Mouse (Mus musculus) monocyte, adult 5-6 weeks (primary cell): ENCODE measurements around the gene Atf1. TPM values are rescaled to one million over a fixed set of nuclear protein-coding genes. Genes with fewer than 3 reads are reported as not detected.

Experiments used
- ATAC-seq: fragments of 153-309, 156-312 bp; replicated peaks from 2 replicates; pipeline ENCODE4 v1.8.0; 2017; ENCODE audit warnings: mild to moderate bottlenecking; ENCODE audit not compliant: low TSS enrichment, insufficient number of reproducible peaks, severe bottlenecking, poor library complexity, low FRiP score
- total RNA-seq: library from RNA; stranded (forward); fragments of 200-1000, 200-491, 200-594 nt; gene quantifications from 3 replicates; pipeline ENCODE4 v1.2.3, GENCODE M21; 2017

The Atf1 gene
- total RNA-seq, 1 experiment from 2014 or later, result 81.7 TPM

- ATAC-seq, result no peak
These were observed 17.6 kb upstream of the Atf1 start for GRCm38 (mm10) chr15:100210013-100210412.

DNA sequence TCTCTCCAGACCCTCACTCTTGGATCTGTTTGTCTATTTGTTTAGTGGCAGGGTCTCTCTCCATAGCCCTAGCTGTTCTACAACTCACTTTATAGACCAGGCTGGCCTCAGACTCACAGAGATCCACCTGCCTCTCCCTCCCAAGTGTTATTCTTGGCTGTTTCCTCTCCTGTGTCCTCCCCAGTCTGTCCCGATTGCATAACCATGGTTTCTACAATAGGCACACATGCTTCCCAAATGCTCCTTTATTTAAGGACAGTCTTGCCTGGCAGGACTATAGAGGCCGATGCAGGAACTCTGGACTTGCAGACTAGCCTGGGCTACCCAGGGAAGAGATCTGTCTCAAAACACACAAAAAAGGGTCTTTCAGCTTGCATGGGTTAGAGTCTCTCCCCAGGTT lies 14.3 kb upstream of the Atf1 start:
- ATAC-seq, result no peak

GRCm38 (mm10) chr15:100215092-100215491 lies 12.5 kb upstream of the Atf1 start:
- no peak; the same call in 1 of the 2 replicates for ATAC-seq

DNA sequence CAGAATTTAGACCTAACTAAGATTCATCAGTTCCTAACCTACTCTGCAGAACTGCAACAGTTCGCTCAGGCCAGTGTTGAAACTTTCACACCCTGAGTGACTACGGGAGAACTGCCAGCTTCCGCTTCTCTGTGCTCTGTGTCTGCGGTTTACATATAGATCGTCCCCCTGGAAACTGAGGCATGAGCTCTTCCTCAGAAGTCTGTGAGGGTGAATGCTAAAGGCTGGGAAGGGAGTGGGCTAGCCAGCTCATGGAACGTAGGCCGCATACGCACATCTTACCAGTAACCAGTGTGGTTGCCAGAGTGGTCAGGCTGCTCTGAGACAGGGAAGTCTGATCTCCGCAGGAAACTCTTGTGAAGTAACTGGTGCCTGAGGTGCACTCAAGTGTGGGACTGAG lies 11.4 kb upstream of the Atf1 start:
- peak; percentile 41 for ATAC-seq

DNA sequence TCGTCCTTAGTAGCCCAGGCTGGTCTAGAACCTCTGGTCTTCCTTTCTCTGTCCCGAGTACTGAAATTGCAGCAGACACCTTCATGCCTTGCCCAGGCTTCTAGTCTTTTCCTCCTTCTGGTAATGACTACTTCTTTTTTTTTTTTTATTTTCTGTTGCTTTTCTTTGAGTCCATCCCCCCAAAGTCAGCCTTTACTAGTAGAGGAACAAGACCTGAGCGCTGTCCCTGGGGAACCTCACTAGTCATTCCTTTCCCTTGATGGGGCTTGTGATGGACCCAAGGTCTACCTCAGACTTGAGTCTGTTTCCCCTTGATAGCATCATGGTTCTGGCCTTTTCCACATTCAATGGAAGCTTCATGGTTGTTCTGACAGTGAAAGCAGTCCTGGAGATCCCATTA lies 9.6 kb upstream of the Atf1 start:
- ATAC-seq, result no peak

DNA sequence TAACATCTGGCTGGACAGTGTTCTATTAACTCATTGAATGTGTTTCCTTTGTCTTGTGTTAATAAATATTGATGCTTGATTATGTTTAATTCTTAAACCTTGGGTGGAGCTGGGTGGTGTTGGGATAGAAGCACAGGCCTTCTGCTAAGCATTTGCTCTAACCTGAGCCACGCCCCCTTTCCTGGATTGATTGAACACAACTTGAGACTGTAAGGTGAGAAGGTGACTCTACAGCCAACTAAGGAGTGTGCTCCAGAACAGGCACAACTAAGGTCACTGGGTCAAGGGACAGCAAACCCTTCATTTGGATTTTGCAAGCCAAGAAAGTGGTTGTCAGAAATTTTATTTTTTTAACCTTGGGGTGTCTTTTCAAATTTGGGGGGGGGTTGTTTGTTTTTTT lies 8.2 kb upstream of the Atf1 start:
- no peak for ATAC-seq

DNA sequence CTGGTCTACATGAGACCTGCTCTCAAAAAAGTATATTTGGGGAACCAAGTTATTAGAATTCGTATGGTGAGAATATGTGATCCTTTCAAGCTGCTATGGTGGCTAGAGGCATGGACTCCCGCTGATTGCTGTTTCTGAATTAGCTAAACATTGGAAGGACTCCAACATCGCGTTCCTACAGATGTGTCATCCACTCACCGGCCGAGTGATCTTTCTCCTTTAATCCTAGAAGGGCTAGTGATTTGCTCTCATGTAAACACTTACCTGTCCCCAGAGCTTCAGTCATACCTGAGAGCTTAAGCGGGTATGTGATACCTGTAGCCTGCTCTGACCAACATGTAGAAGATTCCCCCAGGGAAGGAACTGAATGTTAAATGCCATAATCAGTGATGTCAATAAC lies 6.7 kb upstream of the Atf1 start:
- no peak for ATAC-seq

DNA sequence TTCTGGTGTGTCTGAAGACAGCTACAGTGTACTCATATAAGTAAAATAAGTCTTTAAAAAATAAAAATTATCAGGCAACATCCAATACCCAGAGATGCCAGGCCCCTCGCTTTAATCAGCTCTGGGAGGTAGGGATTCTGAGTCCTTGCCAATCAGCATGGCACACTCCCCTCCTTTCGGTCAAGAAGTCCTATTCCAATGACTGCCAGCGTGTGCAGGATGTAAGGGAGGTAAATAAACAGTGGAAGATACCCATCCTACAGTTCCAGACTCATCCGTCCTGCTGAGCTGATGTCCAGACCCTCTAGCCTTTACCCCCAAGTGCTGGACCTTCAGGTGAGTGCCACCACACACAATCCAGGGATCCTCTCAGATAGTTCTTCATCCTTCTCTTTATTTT lies 2.2 kb upstream of the Atf1 start:
- ATAC-seq, result no peak

DNA sequence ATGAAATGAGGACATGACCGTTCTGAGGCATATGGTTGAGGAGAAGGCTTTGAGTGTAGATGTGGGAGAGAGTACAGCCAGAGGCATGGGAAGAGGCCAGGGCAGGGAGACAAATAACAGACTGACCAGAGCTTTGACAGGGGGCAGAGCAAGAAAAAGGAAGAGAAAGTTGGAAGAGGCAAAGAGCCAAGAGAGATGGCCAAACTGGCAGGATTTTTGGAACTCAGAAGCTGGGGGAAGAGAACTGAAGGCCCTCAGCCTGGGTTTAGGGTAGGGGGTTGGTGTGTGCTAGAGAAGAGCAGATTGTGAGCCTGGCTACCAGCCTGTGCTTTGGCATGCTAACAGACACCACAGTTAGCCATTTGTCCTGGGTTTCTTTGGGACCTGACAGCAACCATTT lies 1.7 kb upstream of the Atf1 start:
- no peak for ATAC-seq

DNA sequence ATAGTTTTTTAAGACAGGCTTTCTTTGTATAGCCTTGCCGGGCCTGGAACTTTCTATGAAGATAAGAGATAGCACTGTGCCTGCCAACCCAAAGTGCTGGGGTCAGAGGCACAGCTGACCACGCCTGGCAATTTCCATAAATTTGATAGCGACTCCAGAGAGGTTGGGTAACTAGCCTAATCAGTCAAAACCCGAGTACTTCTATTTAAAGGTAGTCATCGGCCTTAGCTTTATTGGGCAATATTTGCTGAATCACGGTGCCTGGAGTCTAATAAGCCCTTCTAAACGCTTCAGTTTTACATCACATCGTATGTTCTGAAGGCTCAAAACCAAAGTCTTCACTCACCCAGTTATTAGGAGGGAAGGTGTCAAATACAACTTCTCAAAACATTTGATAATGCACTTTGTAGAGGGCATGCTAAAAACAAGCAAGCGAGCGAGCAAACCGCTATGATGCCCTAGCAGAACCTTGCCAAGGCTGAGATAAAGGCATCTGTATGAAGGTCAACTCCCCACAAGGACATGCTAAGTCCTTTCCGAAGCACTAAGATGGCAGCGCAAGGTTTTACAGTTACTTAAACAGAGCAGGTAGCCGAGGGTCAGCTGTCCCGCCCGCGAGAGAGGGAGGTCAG lies 472 bp upstream of the Atf1 start:
- ATAC-seq, result 0 out of 2 replicates have a peak, but pooled peaks have one; percentile 15

DNA sequence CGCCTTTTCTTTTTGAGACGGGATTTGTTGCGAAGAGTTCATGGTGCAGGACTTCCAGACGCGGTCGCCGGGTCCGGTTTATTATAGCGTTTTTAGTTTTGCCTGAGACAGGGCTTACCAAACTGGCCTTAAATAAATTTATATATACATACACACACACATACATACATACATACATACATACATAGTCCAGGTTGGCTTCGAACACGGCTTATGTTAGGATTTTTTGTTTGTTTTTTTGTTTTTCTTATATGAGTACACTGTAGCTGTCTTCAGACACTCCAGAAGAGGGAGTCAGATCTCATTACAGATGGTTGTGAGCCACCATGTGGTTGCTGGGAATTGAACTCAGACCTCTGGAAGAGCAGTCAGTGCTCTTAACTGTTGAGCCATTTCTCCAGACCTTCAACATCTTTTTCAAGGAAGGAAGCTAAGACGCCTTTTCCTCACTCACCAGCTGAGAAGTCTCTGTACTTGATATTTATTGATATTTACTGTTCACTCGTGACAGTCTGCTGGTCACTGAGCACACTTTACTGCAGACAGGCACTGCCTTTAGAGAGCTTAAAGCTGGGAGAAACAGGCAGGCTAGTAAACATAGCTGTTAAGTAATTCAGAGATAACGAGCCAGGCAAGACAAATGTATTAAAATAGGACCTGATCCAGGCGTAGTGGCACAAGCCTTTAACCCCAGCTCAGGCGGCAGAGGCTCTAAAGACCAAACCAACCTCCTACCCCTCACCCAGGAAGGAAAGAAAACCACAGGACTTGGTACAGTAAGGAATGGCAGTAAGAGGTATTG lies 1.1 kb downstream of the Atf1 start:
- no peak for ATAC-seq

- no peak for ATAC-seq
These were observed 3.0 kb downstream of the Atf1 start for GRCm38 (mm10) chr15:100230655-100231054.

GRCm38 (mm10) chr15:100231616-100232525 lies 4.3 kb downstream of the Atf1 start:
- no peak for ATAC-seq

- no peak for ATAC-seq
These were observed 7.8 kb downstream of the Atf1 start for GRCm38 (mm10) chr15:100235208-100235965.

DNA sequence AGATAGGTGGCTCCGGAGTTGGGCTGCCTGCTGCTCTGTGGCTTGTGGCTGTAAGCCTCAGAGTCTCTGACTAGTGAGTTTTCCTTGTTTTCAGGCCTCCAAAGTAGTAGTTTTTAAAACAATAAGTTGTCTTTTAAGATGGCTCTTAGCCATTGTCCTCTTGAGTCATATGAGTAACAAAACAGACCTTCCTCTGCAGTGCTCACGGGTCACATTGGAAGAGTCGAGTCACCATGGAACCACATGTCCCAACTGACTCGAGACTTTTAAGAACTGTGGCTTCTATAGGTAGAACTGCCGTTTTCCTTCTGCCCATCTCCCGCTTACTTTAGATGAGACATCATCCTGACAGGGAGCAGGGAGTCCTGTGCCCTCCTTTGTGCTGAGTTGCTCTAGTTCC lies 9.3 kb downstream of the Atf1 start:
- ATAC-seq, result no peak

DNA sequence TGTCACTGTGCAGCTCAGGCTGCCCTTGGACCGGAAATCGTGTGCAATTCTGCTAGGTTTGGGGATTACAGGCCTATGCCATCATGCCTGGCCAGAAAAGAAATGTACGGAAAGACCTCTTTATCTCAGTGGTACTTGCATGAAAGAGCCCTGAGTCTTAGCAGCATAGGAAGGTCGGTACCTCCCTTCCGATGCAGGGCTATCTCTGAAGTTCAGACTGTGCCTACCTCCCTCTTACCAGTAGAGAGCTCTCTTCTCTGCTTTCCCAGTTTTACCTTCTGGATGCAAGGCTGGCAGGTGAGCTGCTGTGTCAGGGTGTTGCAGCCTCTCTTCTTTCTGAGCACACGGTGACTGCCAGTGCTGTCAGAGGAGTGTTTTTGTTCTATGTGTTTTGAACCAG lies 14.2 kb downstream of the Atf1 start:
- ATAC-seq, result no peak

- ATAC-seq, result no peak
These were observed 18.3 kb downstream of the Atf1 start for GRCm38 (mm10) chr15:100245951-100246350.

DNA sequence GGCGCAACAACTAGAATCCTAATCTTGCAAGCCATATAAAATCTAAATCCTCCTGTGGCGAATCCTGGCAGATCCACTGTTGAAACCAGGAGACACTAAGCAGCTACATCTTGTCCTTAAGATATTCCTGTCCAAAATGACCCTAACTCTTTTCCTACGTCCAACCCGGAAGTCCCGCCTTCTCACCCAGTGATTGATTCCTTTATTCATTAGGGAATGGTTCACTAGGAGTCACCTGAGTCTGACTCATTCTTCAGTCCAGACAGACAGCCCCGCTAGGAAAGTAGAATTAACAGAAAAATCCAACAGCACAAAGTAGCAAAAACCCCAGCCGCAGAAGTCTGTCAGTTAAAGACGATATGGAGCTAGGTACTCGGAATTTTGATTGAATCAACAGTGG lies 19.7 kb downstream of the Atf1 start:
- no peak for ATAC-seq
